Comparison of ENCODE assay signal across 19 mouse cellular contexts in genomic region chr9:35204421-35204820, GRCm38 (mm10).
"Had no signal": no experiment of that assay in that cellular context is flagged by ENCODE, and none has a peak within 500 bp of the region (broad histone marks: within the 10 kb centered on the region; RNA-seq: fewer than 3 reads in every experiment).

No protein-coding gene starts in this region.

- H3K27ac ChIP-seq: kidney, postnatal 0 days; layer of hippocampus, adult 2 months; midbrain, embryonic 12.5 days; midbrain, embryonic 15.5 days; stomach, embryonic 15.5 days had no signal

- DNase-seq: kidney, adult 2 months; kidney, postnatal 25 days; layer of hippocampus, adult 9-11 months; liver, embryonic 13.5 days; lung, adult 2 months; lung, postnatal 14 days; lung, postnatal 4 days; right cerebral cortex, adult 18-20 months; right cerebral cortex, postnatal 14 days; right cerebral cortex, postnatal 4 days; spleen, adult 18-20 months; thymus, postnatal 36 days had no signal

- H3K9ac ChIP-seq: liver, embryonic 13.5 days; midbrain, embryonic 12.5 days; midbrain, embryonic 15.5 days; stomach, embryonic 15.5 days had no signal

- ATAC-seq: intestine, postnatal 0 days; midbrain, embryonic 15.5 days had no signal

- H3K4me3 ChIP-seq: layer of hippocampus, adult 2 months; liver, embryonic 13.5 days; midbrain, embryonic 12.5 days; midbrain, embryonic 15.5 days; myocyte; stomach, embryonic 15.5 days had no signal

- H3K4me2 ChIP-seq: liver, embryonic 13.5 days; midbrain, embryonic 12.5 days; midbrain, embryonic 15.5 days; stomach, embryonic 15.5 days had no signal

- H3K27me3 ChIP-seq: liver, embryonic 13.5 days; midbrain, embryonic 12.5 days; midbrain, embryonic 15.5 days; stomach, embryonic 15.5 days had no signal

- H3K9me3 ChIP-seq: liver, embryonic 13.5 days; midbrain, embryonic 12.5 days; midbrain, embryonic 15.5 days; stomach, embryonic 15.5 days had no signal
